Mouse (Mus musculus): ENCODE results near the gene Dnase1l2. TPM values are rescaled to one million over a fixed set of nuclear protein-coding genes. Genes with fewer than 3 reads are reported as not detected.

Dnase1l2 gene
- polyA plus RNA-seq, 1 experiment = not detected

GRCm38 (mm10) chr17:24454756-24455522 is 12.0 kb upstream of the Dnase1l2 start:
- no peak for TF ChIP-seq GATA1 (IDR thresholded peaks at IDR 0.05; ENCODE audit: low read length)

- TF ChIP-seq GATA1 (IDR thresholded peaks at IDR 0.05; ENCODE audit: low read length) = peak; percentile 11
These were observed 11.4 kb upstream of the Dnase1l2 start for GRCm38 (mm10) chr17:24454218-24454755.

- TF ChIP-seq GATA1 (IDR thresholded peaks at IDR 0.05; ENCODE audit: low read length) = no peak
These were observed 10.5 kb upstream of the Dnase1l2 start for GRCm38 (mm10) chr17:24453372-24453771.

GRCm38 (mm10) chr17:24451220-24451619 is 8.3 kb upstream of the Dnase1l2 start:
- TF ChIP-seq GATA1 (IDR thresholded peaks at IDR 0.05; ENCODE audit: low read length) = no peak

- no peak for TF ChIP-seq GATA1 (IDR thresholded peaks at IDR 0.05; ENCODE audit: low read length)
These were observed 6.6 kb upstream of the Dnase1l2 start for GRCm38 (mm10) chr17:24449507-24449906.

GRCm38 (mm10) chr17:24446590-24446989 is 3.7 kb upstream of the Dnase1l2 start:
- no peak for TF ChIP-seq GATA1 (IDR thresholded peaks at IDR 0.05; ENCODE audit: low read length)

- TF ChIP-seq GATA1 (IDR thresholded peaks at IDR 0.05; ENCODE audit: low read length) = no peak
These were observed 504 bp upstream of the Dnase1l2 start for GRCm38 (mm10) chr17:24443409-24443808.

GRCm38 (mm10) chr17:24442107-24442506 is 798 bp downstream of the Dnase1l2 start:
- TF ChIP-seq GATA1 (IDR thresholded peaks at IDR 0.05; ENCODE audit: low read length) = no peak

- TF ChIP-seq GATA1 (IDR thresholded peaks at IDR 0.05; ENCODE audit: low read length) = no peak
These were observed 1.8 kb downstream of the Dnase1l2 start for GRCm38 (mm10) chr17:24441148-24441547.

GRCm38 (mm10) chr17:24440377-24440776 is 2.5 kb downstream of the Dnase1l2 start:
- TF ChIP-seq GATA1 (IDR thresholded peaks at IDR 0.05; ENCODE audit: low read length) = no peak

- no peak for TF ChIP-seq GATA1 (IDR thresholded peaks at IDR 0.05; ENCODE audit: low read length)
These were observed 5.9 kb downstream of the Dnase1l2 start for GRCm38 (mm10) chr17:24437016-24437415.

GRCm38 (mm10) chr17:24429201-24429983 is 13.5 kb downstream of the Dnase1l2 start:
- no peak for TF ChIP-seq GATA1 (IDR thresholded peaks at IDR 0.05; ENCODE audit: low read length)

GRCm38 (mm10) chr17:24427170-24427557 is 15.7 kb downstream of the Dnase1l2 start:
- TF ChIP-seq GATA1 (IDR thresholded peaks at IDR 0.05; ENCODE audit: low read length) = no peak

GRCm38 (mm10) chr17:24426471-24427169 is 16.3 kb downstream of the Dnase1l2 start, which contains the start of gene Eci1:
Gene Eci1 (plus strand): TSS chr17:24426641.
- no peak for TF ChIP-seq GATA1 (IDR thresholded peaks at IDR 0.05; ENCODE audit: low read length)

GRCm38 (mm10) chr17:24425905-24426304 is 17.0 kb downstream of the Dnase1l2 start:
- TF ChIP-seq GATA1 (IDR thresholded peaks at IDR 0.05; ENCODE audit: low read length) = no peak

- no peak for TF ChIP-seq GATA1 (IDR thresholded peaks at IDR 0.05; ENCODE audit: low read length)
These were observed 18.4 kb downstream of the Dnase1l2 start for GRCm38 (mm10) chr17:24424489-24424888.

All from G1E-ER4 (cell line).